Mouse (Mus musculus) c-Kit-positive CD71-positive TER-119-negative erythroid progenitor cells, embryonic 14.5 days (primary cell): ENCODE measurements around the gene Prss38.

ENCODE experiments used
- DNase-seq: peaks from one replicate; pipeline ENCODE4 v3.0.0-alpha.2; 2013; ENCODE audit warnings: low read depth

The Prss38 gene

GRCm38 (mm10) chr11:59375475-59375874, at the start of gene Prss38:
TSS of gene Prss38 (minus strand) at chr11:59375657.
- DNase-seq, result no peak

- DNase-seq, result no peak
Observed at GRCm38 (mm10) chr11:59423010-59423588, 47.6 kb upstream of the Prss38 start.

- DNase-seq, result no peak
Observed at GRCm38 (mm10) chr11:59421967-59422366, 46.5 kb upstream of the Prss38 start.

- DNase-seq, result no peak
Observed at GRCm38 (mm10) chr11:59421436-59421835, 46.0 kb upstream of the Prss38 start.

GRCm38 (mm10) chr11:59418708-59419107, 43.3 kb upstream of the Prss38 start:
- DNase-seq, result no peak

- no peak for DNase-seq
Observed at GRCm38 (mm10) chr11:59412999-59413863, 37.8 kb upstream of the Prss38 start.

- no peak for DNase-seq
Observed at GRCm38 (mm10) chr11:59412058-59412457, 36.6 kb upstream of the Prss38 start.

GRCm38 (mm10) chr11:59410851-59411250, 35.4 kb upstream of the Prss38 start:
- no peak for DNase-seq

- no peak for DNase-seq
Observed at GRCm38 (mm10) chr11:59405761-59406160, 30.3 kb upstream of the Prss38 start.

- DNase-seq, result no peak
Observed at GRCm38 (mm10) chr11:59400876-59401275, 25.4 kb upstream of the Prss38 start.

GRCm38 (mm10) chr11:59399830-59400229, 24.4 kb upstream of the Prss38 start:
- no peak for DNase-seq

GRCm38 (mm10) chr11:59397536-59398371, 22.3 kb upstream of the Prss38 start:
- no peak for DNase-seq

GRCm38 (mm10) chr11:59394451-59394850, 19.0 kb upstream of the Prss38 start:
- DNase-seq, result no peak

GRCm38 (mm10) chr11:59393591-59393990, 18.1 kb upstream of the Prss38 start:
- no peak for DNase-seq

- no peak for DNase-seq
Observed at GRCm38 (mm10) chr11:59392300-59392699, 16.8 kb upstream of the Prss38 start.

GRCm38 (mm10) chr11:59390470-59390869, 15.0 kb upstream of the Prss38 start:
- DNase-seq, result no peak

GRCm38 (mm10) chr11:59389617-59390016, 14.2 kb upstream of the Prss38 start:
- no peak for DNase-seq

- DNase-seq, result no peak
Observed at GRCm38 (mm10) chr11:59388806-59389205, 13.3 kb upstream of the Prss38 start.

- no peak for DNase-seq
Observed at GRCm38 (mm10) chr11:59387471-59387870, 12.0 kb upstream of the Prss38 start.

GRCm38 (mm10) chr11:59385123-59385522, 9.7 kb upstream of the Prss38 start:
- no peak for DNase-seq

- no peak for DNase-seq
Observed at GRCm38 (mm10) chr11:59384441-59384959, 9.0 kb upstream of the Prss38 start.

GRCm38 (mm10) chr11:59379547-59379946, 4.1 kb upstream of the Prss38 start:
- DNase-seq, result no peak
